In the genomic region with DNA sequence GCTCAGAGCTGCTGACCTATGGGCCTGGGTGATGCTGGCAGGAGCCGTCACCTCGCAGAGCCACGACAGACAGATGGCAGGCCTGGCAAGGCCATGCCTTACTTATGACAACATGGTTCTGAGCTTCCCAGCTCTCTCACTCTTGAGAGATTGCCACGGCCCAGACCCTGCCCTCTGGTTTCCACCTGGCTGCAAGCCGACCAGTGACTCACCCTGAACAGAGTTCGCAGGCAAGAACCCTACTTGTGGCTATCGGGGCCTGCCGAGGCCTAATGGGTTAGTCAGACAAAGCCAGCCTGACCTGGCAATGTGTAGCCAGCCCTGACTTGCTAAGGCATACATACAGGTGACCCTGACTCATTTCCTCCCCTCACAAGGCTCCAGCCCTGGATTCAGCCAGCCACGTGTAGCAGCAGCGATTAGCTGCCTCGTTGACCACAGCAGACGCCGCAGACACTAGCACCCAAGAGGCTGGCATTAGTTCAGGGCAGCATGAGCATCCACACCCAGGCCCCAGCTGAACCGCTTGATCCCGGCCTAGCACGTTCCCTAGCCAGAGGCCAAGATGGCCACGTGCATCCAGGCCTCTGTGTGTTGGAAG, we compare ENCODE assay signal across 9 mouse cellular contexts. TPM values are rescaled to one million over a fixed set of nuclear protein-coding genes. Genes with fewer than 3 reads are reported as not detected.
DNase-seq lines count a peak whose midpoint lies in the region; ATAC-seq lines count a peak whose summit lies in the region.
"Had no signal": no experiment of that assay in that cellular context is flagged by ENCODE, and none has a peak within 500 bp of the region (broad histone marks: within the 10 kb centered on the region; RNA-seq: fewer than 3 reads in every experiment).

No protein-coding gene starts in this region.

- H3K27ac ChIP-seq in forebrain, embryonic 16.5 days (ENCODE audit: low read length), result peak overlapping the region; percentile 26; the same call in 1 of the 2 replicates
- H3K27ac ChIP-seq in forebrain, embryonic 10.5 days, result no peak overlapping the region
- H3K27ac ChIP-seq in midbrain, embryonic 13.5 days, result no peak overlapping the region; the same call in 1 of the 2 replicates

- no peaks in the 10 kb centered on the region for H3K9me3 ChIP-seq in forebrain, embryonic 16.5 days (ENCODE audit: control insufficient read depth, low read length)
- no peaks in the 10 kb centered on the region for H3K9me3 ChIP-seq in forebrain, embryonic 10.5 days
- H3K9me3 ChIP-seq in midbrain, embryonic 13.5 days, result no peaks in the 10 kb centered on the region
- H3K9me3 ChIP-seq: megakaryocyte, embryonic 14.5 days had no signal

- no peak for DNase-seq in forebrain, embryonic 10.5 days (ENCODE audit: extremely low spot score, low spot score)
- DNase-seq in urinary bladder, adult 2 months (ENCODE audit: low spot score), result peak; percentile 70
- no peak for DNase-seq in urinary bladder, postnatal 4 days (ENCODE audit: low spot score in 2 of 2)
- DNase-seq in heart, postnatal 4 days, result peak; percentile 78
- no peak for DNase-seq in spleen, postnatal 14 days (ENCODE audit: low spot score in 2 of 2)
- no peak for DNase-seq in thymus, postnatal 4 days

- WGBS in forebrain, embryonic 16.5 days, result 80% methylated on average over 17 of the region's 17 CpGs
- WGBS in forebrain, embryonic 10.5 days, result 93% methylated on average over 17 of the region's 17 CpGs
- WGBS in midbrain, embryonic 13.5 days, result 89% methylated on average over 17 of the region's 17 CpGs

- H3K27me3 ChIP-seq in forebrain, embryonic 16.5 days (replicated peaks; ENCODE audit: control insufficient read depth, insufficient read depth, low read length), result no peaks in the 10 kb centered on the region
- H3K27me3 ChIP-seq in forebrain, embryonic 10.5 days (ENCODE audit: poor library complexity, severe bottlenecking), result no peaks in the 10 kb centered on the region
- H3K27me3 ChIP-seq in midbrain, embryonic 13.5 days, result no peaks in the 10 kb centered on the region
- H3K27me3 ChIP-seq: megakaryocyte, embryonic 14.5 days had no signal

- H3K4me3 ChIP-seq in forebrain, embryonic 16.5 days (replicated peaks; ENCODE audit: low read length), result no peak overlapping the region
- no peak overlapping the region for H3K4me3 ChIP-seq in forebrain, embryonic 10.5 days
- no peak overlapping the region for H3K4me3 ChIP-seq in midbrain, embryonic 13.5 days (replicated peaks)
- H3K4me3 ChIP-seq: megakaryocyte, embryonic 14.5 days had no signal

- no peak overlapping the region for H3K9ac ChIP-seq in forebrain, embryonic 16.5 days (replicated peaks; ENCODE audit: low read depth, low read length)
- H3K9ac ChIP-seq in midbrain, embryonic 13.5 days (replicated peaks), result no peak overlapping the region

- H3K4me1 ChIP-seq in forebrain, embryonic 16.5 days (replicated peaks; ENCODE audit: control insufficient read depth, insufficient read depth, low read length), result peaks cover 20% of the 10 kb centered on the region
- peaks cover 23% of the 10 kb centered on the region for H3K4me1 ChIP-seq in forebrain, embryonic 10.5 days
- peaks cover 36% of the 10 kb centered on the region for H3K4me1 ChIP-seq in midbrain, embryonic 13.5 days (replicated peaks)

- no peak overlapping the region for H3K4me2 ChIP-seq in forebrain, embryonic 16.5 days (ENCODE audit: low read length)
- no peak overlapping the region for H3K4me2 ChIP-seq in midbrain, embryonic 13.5 days (replicated peaks)

- ATAC-seq in forebrain, embryonic 16.5 days, result no peak
- ATAC-seq in midbrain, embryonic 13.5 days, result no peak

- H3K36me3 ChIP-seq in forebrain, embryonic 16.5 days (ENCODE audit: control insufficient read depth, insufficient read depth), result peaks cover 38% of the 10 kb centered on the region
- H3K36me3 ChIP-seq in forebrain, embryonic 10.5 days (replicated peaks), result peaks cover 85% of the 10 kb centered on the region
- peaks cover 69% of the 10 kb centered on the region for H3K36me3 ChIP-seq in midbrain, embryonic 13.5 days

RNA-seq across cellular contexts. Expression of a gene that starts 25.1 kb away (rescaled TPM):
- 104 and 112 TPM in 2 replicates for polyA plus RNA-seq in forebrain, embryonic 16.5 days (2015; fragmentation: Nextera tagmentation; extraction: Ambion mirVana)
- 50.8 and 51.2 TPM in 2 replicates for polyA plus RNA-seq in forebrain, embryonic 10.5 days (2016; fragmentation: Nextera tagmentation; extraction: Ambion mirVana)
- 34.2 and 38.8 TPM in 2 replicates for polyA plus RNA-seq in urinary bladder, adult 2 months (2012; rRNA removed)
- total RNA-seq in heart, postnatal 4 days (2021), result 10 to 100 TPM; 42.3 to 49.1 TPM
- 71.5 and 79.3 TPM in 2 replicates for polyA plus RNA-seq in midbrain, embryonic 13.5 days (2015; fragmentation: Nextera tagmentation; extraction: Ambion mirVana)

RNA-seq across cellular contexts. Expression of a gene that starts 33.6 kb away (rescaled TPM):
- polyA plus RNA-seq in forebrain, embryonic 16.5 days (2015; fragmentation: Nextera tagmentation; extraction: Ambion mirVana), result 33.3 and 35.7 TPM in 2 replicates
- 7.7 and 11.1 TPM in 2 replicates for polyA plus RNA-seq in forebrain, embryonic 10.5 days (2016; fragmentation: Nextera tagmentation; extraction: Ambion mirVana)
- 53.9 and 54.0 TPM in 2 replicates for polyA plus RNA-seq in urinary bladder, adult 2 months (2012; rRNA removed)
- total RNA-seq in heart, postnatal 4 days (2021), result 10 to 100 TPM; 29.6 to 42.2 TPM
- polyA plus RNA-seq in midbrain, embryonic 13.5 days (2015; fragmentation: Nextera tagmentation; extraction: Ambion mirVana), result 19.0 and 20.1 TPM in 2 replicates

Comparison
In these comparisons a context has a peak if more than half of its experiments do, and no peak if none do; other contexts are left out.
1. DNase-seq: peak in urinary bladder, adult 2 months (single experiment) and heart, postnatal 4 days (single experiment); none in forebrain, embryonic 10.5 days (single experiment), urinary bladder, postnatal 4 days (0 of 2), spleen, postnatal 14 days (0 of 2) and thymus, postnatal 4 days (single experiment).